Mouse (Mus musculus): ENCODE results near the gene Golph3l.

GRCm38 (mm10) chr3:95668026-95668425 lies 79.3 kb downstream of the Golph3l start:
- TF ChIP-seq CTCF (IDR thresholded peaks at IDR 0.05; ENCODE audit: low read depth, low read length) (no peak), EP300 (IDR thresholded peaks at IDR 0.05; ENCODE audit: insufficient read depth, low read depth, low read length) (no peak)
